Mouse (Mus musculus): ENCODE measurements around the gene Ski. TPM values are rescaled to one million over a fixed set of nuclear protein-coding genes. Genes with fewer than 3 reads are reported as not detected.

Ski gene
- polyA plus RNA-seq, 1 experiment from 2014 or later: 12.3 TPM

GRCm38 (mm10) chr4:155228461-155228860, 6.1 kb upstream of the Ski start:
- Histone ChIP-seq H3K4me1 (peaks cover 9% of the 10 kb centered on the region), H3K4me3 (no peak overlapping the region), H3K27me3 (replicated peaks) (no peaks in the 10 kb centered on the region), H3K27ac (no peak overlapping the region), H3K36me3 (no peaks in the 10 kb centered on the region), H3K9me3 (no peaks in the 10 kb centered on the region), H3K9ac (no peak overlapping the region), H3K4me2 (replicated peaks) (no peak overlapping the region)
- no peak for ATAC-seq (ENCODE audit: low FRiP score, low read depth)
- 79% methylated on average over 5 of the region's 5 CpGs for WGBS

GRCm38 (mm10) chr4:155227986-155228385, 5.6 kb upstream of the Ski start:
- H3K4me3 ChIP-seq: no peak overlapping the region
- H3K4me2 ChIP-seq (replicated peaks): no peak overlapping the region
- no peak overlapping the region for H3K27ac ChIP-seq
- H3K4me1 ChIP-seq: peaks cover 6% of the 10 kb centered on the region; the same call in 1 of the 2 replicates
- no peaks in the 10 kb centered on the region for H3K27me3 ChIP-seq (replicated peaks)
- no peak for ATAC-seq (ENCODE audit: low FRiP score, low read depth)
- no peak overlapping the region for H3K9ac ChIP-seq
- H3K9me3 ChIP-seq: no peaks in the 10 kb centered on the region
- 86% methylated on average over 4 of the region's 4 CpGs for WGBS
- H3K36me3 ChIP-seq: no peaks in the 10 kb centered on the region

GRCm38 (mm10) chr4:155225918-155226317, 3.5 kb upstream of the Ski start:
- no peak for ATAC-seq (ENCODE audit: low FRiP score, low read depth)
- peaks cover 15% of the 10 kb centered on the region for H3K4me1 ChIP-seq
- H3K36me3 ChIP-seq: no peaks in the 10 kb centered on the region
- H3K9me3 ChIP-seq: no peaks in the 10 kb centered on the region
- H3K4me3 ChIP-seq: no peak overlapping the region
- WGBS: 77% methylated on average over 5 of the region's 5 CpGs
- no peaks in the 10 kb centered on the region for H3K27me3 ChIP-seq (replicated peaks)
- 0 out of 2 replicates have a peak overlapping the region, but pooled peaks have one; percentile 38 for H3K9ac ChIP-seq
- no peak overlapping the region for H3K4me2 ChIP-seq (replicated peaks)
- H3K27ac ChIP-seq: no peak overlapping the region

GRCm38 (mm10) chr4:155223594-155224528, 1.5 kb upstream of the Ski start:
- Histone ChIP-seq H3K27ac (peak overlapping the region; percentile 90), H3K4me3 (peak overlapping the region; percentile 95), H3K9ac (peak overlapping the region; percentile 83), H3K4me2 (replicated peaks) (peak overlapping the region; percentile 71), H3K9me3 (no peaks in the 10 kb centered on the region), H3K4me1 (peaks cover 34% of the 10 kb centered on the region), H3K27me3 (replicated peaks) (no peaks in the 10 kb centered on the region), H3K36me3 (no peaks in the 10 kb centered on the region)
- no peak for ATAC-seq (ENCODE audit: low FRiP score, low read depth)
- WGBS: 35% methylated on average over 20 of the region's 20 CpGs

GRCm38 (mm10) chr4:155222841-155223593, 625 bp upstream of the Ski start:
- Histone ChIP-seq H3K4me3 (peak overlapping the region; percentile 95), H3K4me2 (replicated peaks) (peak overlapping the region; percentile 71), H3K9me3 (no peaks in the 10 kb centered on the region), H3K9ac (peak overlapping the region; percentile 83), H3K4me1 (peaks cover 42% of the 10 kb centered on the region), H3K27ac (peak overlapping the region; percentile 90), H3K36me3 (no peaks in the 10 kb centered on the region), H3K27me3 (replicated peaks) (no peaks in the 10 kb centered on the region)
- under 1% methylated on average over 95 of the region's 116 CpGs for WGBS
- peak; percentile 100 for ATAC-seq (ENCODE audit: low FRiP score, low read depth)

GRCm38 (mm10) chr4:155221599-155222551, 517 bp downstream of the Ski start:
- no peak for ATAC-seq (ENCODE audit: low FRiP score, low read depth)
- H3K9me3 ChIP-seq: no peaks in the 10 kb centered on the region
- no peaks in the 10 kb centered on the region for H3K36me3 ChIP-seq
- H3K4me3 ChIP-seq: peak overlapping the region; percentile 95
- WGBS: under 1% methylated on average over 80 of the region's 93 CpGs
- peak overlapping the region; percentile 66 for H3K27ac ChIP-seq
- H3K4me1 ChIP-seq: peaks cover 54% of the 10 kb centered on the region
- H3K9ac ChIP-seq: peak overlapping the region; percentile 98
- no peaks in the 10 kb centered on the region for H3K27me3 ChIP-seq (replicated peaks)
- peak overlapping the region; percentile 92 for H3K4me2 ChIP-seq (replicated peaks)

- Histone ChIP-seq H3K4me3 (peak overlapping the region; percentile 95), H3K9me3 (no peaks in the 10 kb centered on the region), H3K4me1 (peaks cover 61% of the 10 kb centered on the region), H3K27me3 (replicated peaks) (no peaks in the 10 kb centered on the region), H3K27ac (peak overlapping the region; percentile 5; the same call in 1 of the 2 replicates), H3K9ac (peak overlapping the region; percentile 98), H3K36me3 (no peaks in the 10 kb centered on the region), H3K4me2 (replicated peaks) (peak overlapping the region; percentile 92)
- ATAC-seq (ENCODE audit: low FRiP score, low read depth): no peak
- 1% methylated on average over 7 of the region's 7 CpGs for WGBS
Observed at GRCm38 (mm10) chr4:155221106-155221505, 1.3 kb downstream of the Ski start.

GRCm38 (mm10) chr4:155220213-155221100, 1.9 kb downstream of the Ski start:
- no peak overlapping the region; the same call in 1 of the 2 replicates for H3K27ac ChIP-seq
- H3K9me3 ChIP-seq: no peaks in the 10 kb centered on the region
- ATAC-seq (ENCODE audit: low FRiP score, low read depth): no peak
- peak overlapping the region; percentile 92 for H3K4me2 ChIP-seq (replicated peaks)
- peak overlapping the region; percentile 95 for H3K4me3 ChIP-seq
- H3K27me3 ChIP-seq (replicated peaks): no peaks in the 10 kb centered on the region
- no peaks in the 10 kb centered on the region for H3K36me3 ChIP-seq
- 5% methylated on average over 14 of the region's 14 CpGs for WGBS
- H3K9ac ChIP-seq: peak overlapping the region; percentile 98
- peaks cover 68% of the 10 kb centered on the region for H3K4me1 ChIP-seq

GRCm38 (mm10) chr4:155219271-155220212, 2.9 kb downstream of the Ski start:
- Histone ChIP-seq H3K36me3 (no peaks in the 10 kb centered on the region), H3K9me3 (no peaks in the 10 kb centered on the region), H3K27ac (no peak overlapping the region), H3K4me3 (peak overlapping the region; percentile 95), H3K9ac (peak overlapping the region; percentile 98), H3K4me2 (replicated peaks) (peak overlapping the region; percentile 92), H3K4me1 (peaks cover 77% of the 10 kb centered on the region), H3K27me3 (replicated peaks) (no peaks in the 10 kb centered on the region)
- WGBS: 58% methylated on average over 12 of the region's 12 CpGs
- no peak for ATAC-seq (ENCODE audit: low FRiP score, low read depth)

GRCm38 (mm10) chr4:155218104-155218732, 4.2 kb downstream of the Ski start:
- ATAC-seq (ENCODE audit: low FRiP score, low read depth): no peak
- Histone ChIP-seq H3K27me3 (replicated peaks) (no peaks in the 10 kb centered on the region), H3K4me1 (peaks cover 83% of the 10 kb centered on the region), H3K4me2 (replicated peaks) (peak overlapping the region; percentile 92), H3K27ac (no peak overlapping the region), H3K36me3 (no peaks in the 10 kb centered on the region), H3K9me3 (no peaks in the 10 kb centered on the region), H3K9ac (0 out of 2 replicates have a peak overlapping the region, but pooled peaks have one; percentile 40), H3K4me3 (no peak overlapping the region)
- WGBS: 74% methylated on average over 9 of the region's 9 CpGs

All from neural tube, embryonic 12.5 days (tissue).